Mouse (Mus musculus) olfactory bulb, adult 2 months (tissue): ENCODE measurements around the gene Akp3.

Source experiments
- CTCF ChIP-seq: fragments of 200-500 bp; IDR thresholded peaks from 2 replicates; pipeline ENCODE4 v1.5.1; 2012; ENCODE audit warnings: low read depth, mild to moderate bottlenecking, low read length, moderate library complexity; ENCODE audit not compliant: insufficient read depth
- POLR2A ChIP-seq: fragments of 200-500 bp; IDR thresholded peaks from 2 replicates; pipeline ENCODE4 v1.6.1; 2012; ENCODE audit warnings: mild to moderate bottlenecking, low read depth, low read length, moderate library complexity; ENCODE audit not compliant: insufficient read depth

- no peak for TF ChIP-seq CTCF
- TF ChIP-seq POLR2A: no peak
Measured at GRCm38 (mm10) chr1:87089251-87089650, 35.5 kb upstream of the Akp3 start.
